Mouse (Mus musculus) thymus, adult 18-20 months (tissue): ENCODE data around the gene Mfsd12.
A peak's percentile ranks its signal among the peaks of the same experiment; 100 is the strongest.

Experiments
- DNase-seq, 2 experiments: peaks; one replicate each; pipeline ENCODE4 v3.0.0; 2022; ENCODE audit warnings: mixed read lengths in 2 of 2

Gene Mfsd12

GRCm38 (mm10) chr10:81356991-81357844 is at the start of gene Mfsd12:
TSS of gene Mfsd12 (plus strand) at chr10:81357491.
- DNase-seq, result peak; percentile 85 to 87

- no peak for DNase-seq
Measured at GRCm38 (mm10) chr10:81309571-81309970, 47.7 kb upstream of the Mfsd12 start.

GRCm38 (mm10) chr10:81313581-81313980 is 43.7 kb upstream of the Mfsd12 start:
- no peak for DNase-seq

GRCm38 (mm10) chr10:81314201-81314600 is 43.1 kb upstream of the Mfsd12 start:
- no peak for DNase-seq

- no peak for DNase-seq
Measured at GRCm38 (mm10) chr10:81315587-81315986, 41.7 kb upstream of the Mfsd12 start.

GRCm38 (mm10) chr10:81316338-81317060 is 40.8 kb upstream of the Mfsd12 start:
- DNase-seq, result no peak

GRCm38 (mm10) chr10:81317273-81317672 is 40.0 kb upstream of the Mfsd12 start:
- peak in 1 of 2 experiments; percentile 50 for DNase-seq

- DNase-seq, result no peak
Measured at GRCm38 (mm10) chr10:81318589-81319329, 38.5 kb upstream of the Mfsd12 start.

GRCm38 (mm10) chr10:81319330-81319699 is 38.0 kb upstream of the Mfsd12 start:
- DNase-seq, result no peak

- DNase-seq, result no peak
Measured at GRCm38 (mm10) chr10:81319741-81320549, 37.3 kb upstream of the Mfsd12 start.

GRCm38 (mm10) chr10:81320550-81321347 is 36.5 kb upstream of the Mfsd12 start, which contains the start of gene Cactin:
TSS of gene Cactin (plus strand) at chr10:81321103.
- DNase-seq, result peak; percentile 100

GRCm38 (mm10) chr10:81321436-81321835 is 35.9 kb upstream of the Mfsd12 start:
- DNase-seq, result no peak

GRCm38 (mm10) chr10:81322444-81322843 is 34.8 kb upstream of the Mfsd12 start:
- no peak for DNase-seq

- no peak for DNase-seq
Measured at GRCm38 (mm10) chr10:81323141-81323775, 34.0 kb upstream of the Mfsd12 start.

GRCm38 (mm10) chr10:81323791-81324530 is 33.3 kb upstream of the Mfsd12 start:
- DNase-seq, result no peak

- no peak for DNase-seq
Measured at GRCm38 (mm10) chr10:81325176-81325575, 32.1 kb upstream of the Mfsd12 start.

GRCm38 (mm10) chr10:81325781-81326180 is 31.5 kb upstream of the Mfsd12 start:
- no peak for DNase-seq

- no peak for DNase-seq
Measured at GRCm38 (mm10) chr10:81326858-81327257, 30.4 kb upstream of the Mfsd12 start.

- DNase-seq, result no peak
Measured at GRCm38 (mm10) chr10:81327959-81328358, 29.3 kb upstream of the Mfsd12 start.

- DNase-seq, result peak; percentile 83 to 89
Measured at GRCm38 (mm10) chr10:81328386-81328785, 28.9 kb upstream of the Mfsd12 start, which contains the start of gene Tbxa2r. TSS of gene Tbxa2r (plus strand) at chr10:81328731.
